ENCODE assay signal across 8 mouse cellular contexts in the genomic region with DNA sequence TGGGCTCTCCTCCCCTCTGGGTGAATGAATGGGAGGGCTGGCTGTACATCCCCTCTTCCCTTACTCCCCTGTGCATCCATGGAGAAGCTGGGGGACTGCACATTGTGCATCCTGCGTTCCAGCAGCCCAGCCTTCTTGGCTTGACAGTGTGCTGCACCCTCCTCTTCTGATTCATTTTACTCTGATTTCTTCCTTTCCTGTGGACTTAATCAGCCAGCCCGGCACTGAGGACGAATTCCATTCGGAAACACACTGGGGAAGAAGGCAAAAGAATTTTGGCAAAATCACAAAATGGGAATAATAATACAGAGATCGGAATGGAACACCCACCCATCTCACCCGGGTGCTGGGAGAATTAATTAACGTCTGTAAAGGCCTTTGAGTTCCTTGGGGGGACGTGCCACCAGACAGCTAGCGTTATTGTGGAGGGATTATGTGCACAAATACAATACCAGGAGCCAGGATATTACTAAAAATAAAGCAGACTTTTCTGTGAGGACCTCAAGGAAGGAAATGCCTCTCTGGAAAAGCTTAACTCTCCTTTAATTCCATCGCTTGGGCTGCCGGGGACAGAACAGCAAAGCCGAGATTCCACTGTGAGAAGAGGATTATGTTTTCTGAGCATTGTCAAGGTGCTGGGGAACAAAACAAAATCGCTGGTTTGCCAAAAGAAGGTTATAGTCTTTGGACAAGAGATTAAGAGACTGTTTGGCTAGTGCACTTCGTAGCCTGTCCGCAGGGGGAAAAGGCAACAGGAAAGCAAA. TPM values are rescaled to one million over a fixed set of nuclear protein-coding genes. Genes with fewer than 3 reads are reported as not detected.
DNase-seq lines count a peak whose midpoint lies in the region; ATAC-seq and TF ChIP-seq lines count a peak whose summit lies in the region.

No protein-coding gene starts in this region.

- H3K4me3 ChIP-seq in lung, embryonic 14.5 days (ENCODE audit: low read depth, low read length): peak overlapping the region; percentile 11; the same call in 1 of the 2 replicates
- no peak overlapping the region for H3K4me3 ChIP-seq in lung, adult 2 months (replicated peaks; ENCODE audit: extremely low read depth, low read depth, low read length)
- peak overlapping the region; percentile 12 for H3K4me3 ChIP-seq in embryonic facial prominence, embryonic 15.5 days (replicated peaks)
- H3K4me3 ChIP-seq in heart, postnatal 0 days (ENCODE audit: low read depth, low read length): peak overlapping the region; percentile 25
- H3K4me3 ChIP-seq in neural tube, embryonic 15.5 days (replicated peaks): peak overlapping the region; percentile 12; the same call in 1 of the 2 replicates

- ATAC-seq in lung, embryonic 14.5 days (ENCODE audit: insufficient read depth): no peak; the same call in 1 of the 2 replicates
- ATAC-seq in embryonic facial prominence, embryonic 15.5 days (ENCODE audit: insufficient number of reproducible peaks, low FRiP score, low TSS enrichment, low read depth): peak; percentile 47; the same call in 1 of the 2 replicates
- peak; percentile 58 for ATAC-seq in heart, postnatal 0 days (ENCODE audit: insufficient read depth, low read depth)
- ATAC-seq in neural tube, embryonic 15.5 days (ENCODE audit: low FRiP score): peak; percentile 46
- ATAC-seq in megakaryocyte, adult 5-6 weeks (ENCODE audit: poor library complexity, severe bottlenecking): no peak

- no peak for TF ChIP-seq CTCF in lung, embryonic 14.5 days (IDR thresholded peaks at IDR 0.05; ENCODE audit: low read depth)
- TF ChIP-seq CTCF in lung, adult 2 months (IDR thresholded peaks at IDR 0.05; ENCODE audit: insufficient read depth, low read length): no peak
- TF ChIP-seq CTCF in heart, postnatal 0 days (IDR thresholded peaks at IDR 0.05; ENCODE audit: low read depth): no peak

- TF ChIP-seq EP300 in heart, postnatal 0 days (IDR thresholded peaks at IDR 0.05; ENCODE audit: low read depth): no peak

- H3K4me1 ChIP-seq in lung, embryonic 14.5 days (ENCODE audit: insufficient read depth): peaks cover 7% of the 10 kb centered on the region
- H3K4me1 ChIP-seq in lung, adult 2 months (ENCODE audit: control insufficient read depth, insufficient read depth, low read length): peaks cover 5% of the 10 kb centered on the region
- H3K4me1 ChIP-seq in embryonic facial prominence, embryonic 15.5 days: peaks cover 20% of the 10 kb centered on the region
- no peaks in the 10 kb centered on the region for H3K4me1 ChIP-seq in heart, postnatal 0 days (ENCODE audit: control insufficient read depth, insufficient read depth)
- peaks cover 14% of the 10 kb centered on the region for H3K4me1 ChIP-seq in neural tube, embryonic 15.5 days

- no peak for TF ChIP-seq POLR2A in lung, adult 2 months (IDR thresholded peaks at IDR 0.05; ENCODE audit: borderline replicate concordance, extremely low read depth, low read depth, low read length)

- WGBS in lung, embryonic 14.5 days: 20% methylated on average over 15 of the region's 15 CpGs
- 17% methylated on average over 15 of the region's 15 CpGs for WGBS in lung, adult 2 months
- WGBS in embryonic facial prominence, embryonic 15.5 days: 10% methylated on average over 15 of the region's 15 CpGs
- WGBS in heart, postnatal 0 days: 23% methylated on average over 15 of the region's 15 CpGs
- 24% methylated on average over 15 of the region's 15 CpGs for WGBS in neural tube, embryonic 15.5 days

- H3K36me3 ChIP-seq in lung, embryonic 14.5 days (ENCODE audit: insufficient read depth): no peaks in the 10 kb centered on the region
- H3K36me3 ChIP-seq in embryonic facial prominence, embryonic 15.5 days: no peaks in the 10 kb centered on the region
- H3K36me3 ChIP-seq in heart, postnatal 0 days (replicated peaks; ENCODE audit: control insufficient read depth, insufficient read depth, low read length): no peaks in the 10 kb centered on the region
- no peaks in the 10 kb centered on the region for H3K36me3 ChIP-seq in neural tube, embryonic 15.5 days

- no peaks in the 10 kb centered on the region for H3K27me3 ChIP-seq in lung, embryonic 14.5 days (ENCODE audit: insufficient read depth, low read length)
- no peaks in the 10 kb centered on the region for H3K27me3 ChIP-seq in embryonic facial prominence, embryonic 15.5 days
- no peaks in the 10 kb centered on the region for H3K27me3 ChIP-seq in heart, postnatal 0 days (ENCODE audit: control insufficient read depth, insufficient read depth, low read length)
- H3K27me3 ChIP-seq in neural tube, embryonic 15.5 days (replicated peaks): no peaks in the 10 kb centered on the region

- peak; percentile 64 for DNase-seq in lung, embryonic 14.5 days
- no peak for DNase-seq in lung, adult 2 months
- peak; percentile 62 for DNase-seq in heart, postnatal 0 days (ENCODE audit: low spot score)
- DNase-seq in kidney, postnatal 4 days: peak; percentile 49 to 66
- DNase-seq in spleen, postnatal 36 days (ENCODE audit: low spot score in 2 of 2): no peak

- peak overlapping the region; percentile 77 for H3K27ac ChIP-seq in lung, embryonic 14.5 days (ENCODE audit: low read depth)
- peak overlapping the region; percentile 85 for H3K27ac ChIP-seq in embryonic facial prominence, embryonic 15.5 days (replicated peaks)
- peak overlapping the region; percentile 81 for H3K27ac ChIP-seq in heart, postnatal 0 days (ENCODE audit: low read depth)
- peak overlapping the region; percentile 78 for H3K27ac ChIP-seq in neural tube, embryonic 15.5 days (replicated peaks)

- peak overlapping the region; percentile 41; the same call in 1 of the 2 replicates for H3K9ac ChIP-seq in lung, embryonic 14.5 days
- no peak overlapping the region for H3K9ac ChIP-seq in embryonic facial prominence, embryonic 15.5 days
- peak overlapping the region; percentile 33; the same call in 1 of the 2 replicates for H3K9ac ChIP-seq in heart, postnatal 0 days (replicated peaks; ENCODE audit: low read depth, low read length)
- H3K9ac ChIP-seq in neural tube, embryonic 15.5 days (replicated peaks): no peak overlapping the region

- H3K9me3 ChIP-seq in lung, embryonic 14.5 days (ENCODE audit: low read depth, low read length): no peaks in the 10 kb centered on the region
- H3K9me3 ChIP-seq in embryonic facial prominence, embryonic 15.5 days (replicated peaks): no peaks in the 10 kb centered on the region
- H3K9me3 ChIP-seq in heart, postnatal 0 days (replicated peaks; ENCODE audit: control insufficient read depth, low read length): no peaks in the 10 kb centered on the region
- no peaks in the 10 kb centered on the region for H3K9me3 ChIP-seq in neural tube, embryonic 15.5 days (replicated peaks)

- H3K4me2 ChIP-seq in lung, embryonic 14.5 days: peak overlapping the region; percentile 55
- H3K4me2 ChIP-seq in embryonic facial prominence, embryonic 15.5 days (replicated peaks): peak overlapping the region; percentile 46
- H3K4me2 ChIP-seq in heart, postnatal 0 days (ENCODE audit: low read depth, low read length): peak overlapping the region; percentile 51
- H3K4me2 ChIP-seq in neural tube, embryonic 15.5 days: peak overlapping the region; percentile 45

RNA-seq across cellular contexts. Expression of gene Spry1, which starts 53.6 kb away (rescaled TPM):
- polyA plus RNA-seq in lung, embryonic 14.5 days (2014; fragmentation: Nextera tagmentation; extraction: Ambion mirVana): 15.6 and 17.8 TPM in 2 replicates
- polyA plus RNA-seq in lung, adult 2 months (2012; rRNA removed): 105 and 124 TPM in 2 replicates
- polyA plus RNA-seq in embryonic facial prominence, embryonic 15.5 days (2015; fragmentation: Nextera tagmentation; extraction: Ambion mirVana): 17.0 and 18.7 TPM in 2 replicates
- total RNA-seq in heart, postnatal 0 days (2014; rRNA removed; ENCODE audit: low replicate concordance): 39.2 and 39.6 TPM in 2 replicates
- polyA plus RNA-seq in heart, postnatal 0 days (2015; fragmentation: Nextera tagmentation; extraction: Ambion mirVana): 4.8 and 5.4 TPM in 2 replicates
- 5.9 and 6.3 TPM in 2 replicates for polyA plus RNA-seq in neural tube, embryonic 15.5 days (2015; fragmentation: Nextera tagmentation; extraction: Ambion mirVana)
- 0.50 and 1.2 TPM in 2 replicates for total RNA-seq in megakaryocyte, adult 5-6 weeks (2015)
- total RNA-seq in megakaryocyte, adult 5-6 weeks (2017): 0.16 TPM in 1 of 2 replicates, not detected in the other

Comparison
In these comparisons a context has a peak if more than half of its experiments do, and no peak if none do; other contexts are left out.
1. DNase-seq: peak in lung, embryonic 14.5 days (single experiment), heart, postnatal 0 days (single experiment) and kidney, postnatal 4 days (2 of 2); none in lung, adult 2 months (single experiment) and spleen, postnatal 36 days (0 of 2).
2. ATAC-seq: peak in embryonic facial prominence, embryonic 15.5 days (single experiment), heart, postnatal 0 days (single experiment) and neural tube, embryonic 15.5 days (single experiment); none in lung, embryonic 14.5 days (single experiment) and megakaryocyte, adult 5-6 weeks (single experiment).
3. H3K9ac ChIP-seq: peak in lung, embryonic 14.5 days (single experiment) and heart, postnatal 0 days (single experiment); none in embryonic facial prominence, embryonic 15.5 days (single experiment) and neural tube, embryonic 15.5 days (single experiment).
4. Peak in every context shown above with its lines, with median percentiles within 50 percentile points of each other: H3K27ac ChIP-seq and H3K4me2 ChIP-seq.